Mouse (Mus musculus) kidney, embryonic 15.5 days (tissue): Measurements from ENCODE around the gene Otogl. TPM values are rescaled to one million over a fixed set of nuclear protein-coding genes. Genes with fewer than 3 reads are reported as not detected.

Experiments
- ATAC-seq: fragments of 200-750 bp; cut with Nextera tagmentation; replicated peaks from 2 replicates; pipeline ENCODE4 v1.8.0; 2017; ENCODE audit warnings: moderate TSS enrichment; ENCODE audit not compliant: low FRiP score
- H3K27ac ChIP-seq: fragments of 300-500 bp; sonication (generic); 2 replicates; pipeline ENCODE4 v1.5.1; 2015; ENCODE audit warnings: mild to moderate bottlenecking, inconsistent platforms
- H3K27me3 ChIP-seq: fragments of 300-500 bp; sonication (generic); 2 replicates; pipeline ENCODE4 v1.6.1; 2015; ENCODE audit warnings: inconsistent platforms
- H3K36me3 ChIP-seq: fragments of 300-500 bp; sonication (generic); 2 replicates; pipeline ENCODE4 v1.6.1; 2015; ENCODE audit warnings: inconsistent platforms
- H3K4me1 ChIP-seq: fragments of 300-500 bp; sonication (generic); 2 replicates; pipeline ENCODE4 v1.6.1; 2015; ENCODE audit warnings: inconsistent platforms
- H3K4me2 ChIP-seq: fragments of 300-500 bp; sonication (generic); 2 replicates; pipeline ENCODE4 v1.6.1; 2015; ENCODE audit warnings: moderate library complexity, mild to moderate bottlenecking, inconsistent platforms
- H3K4me3 ChIP-seq: fragments of 300-500 bp; sonication (generic); replicated peaks from 2 replicates; pipeline ENCODE4 v1.5.1; 2015; ENCODE audit warnings: mild to moderate bottlenecking, inconsistent platforms
- H3K9ac ChIP-seq: fragments of 300-500 bp; sonication (generic); 2 replicates; pipeline ENCODE4 v1.6.1; 2015; ENCODE audit warnings: mild to moderate bottlenecking, inconsistent platforms
- H3K9me3 ChIP-seq: fragments of 300-500 bp; sonication (generic); replicated peaks from 2 replicates; pipeline ENCODE4 v1.6.1; 2016; ENCODE audit warnings: inconsistent platforms
- WGBS: fragments of 180-500 bp; shearing (Covaris S2); methylation state at CpG from one replicate; pipeline ENCODE4 v1.1.7; 2015; ENCODE audit warnings: mixed read lengths; 5-methylcytosine and 5-hydroxymethylcytosine counted together
- polyA plus RNA-seq: library from polyadenylated mRNA; unstranded; fragments of >200 nt; fragmentation: Nextera tagmentation; extraction: Ambion mirVana; gene quantifications from 2 replicates; pipeline ENCODE4 v1.2.1, GENCODE M21; 2015

Gene Otogl
- polyA plus RNA-seq, 1 experiment from 2014 or later: 0.09 TPM

DNA sequence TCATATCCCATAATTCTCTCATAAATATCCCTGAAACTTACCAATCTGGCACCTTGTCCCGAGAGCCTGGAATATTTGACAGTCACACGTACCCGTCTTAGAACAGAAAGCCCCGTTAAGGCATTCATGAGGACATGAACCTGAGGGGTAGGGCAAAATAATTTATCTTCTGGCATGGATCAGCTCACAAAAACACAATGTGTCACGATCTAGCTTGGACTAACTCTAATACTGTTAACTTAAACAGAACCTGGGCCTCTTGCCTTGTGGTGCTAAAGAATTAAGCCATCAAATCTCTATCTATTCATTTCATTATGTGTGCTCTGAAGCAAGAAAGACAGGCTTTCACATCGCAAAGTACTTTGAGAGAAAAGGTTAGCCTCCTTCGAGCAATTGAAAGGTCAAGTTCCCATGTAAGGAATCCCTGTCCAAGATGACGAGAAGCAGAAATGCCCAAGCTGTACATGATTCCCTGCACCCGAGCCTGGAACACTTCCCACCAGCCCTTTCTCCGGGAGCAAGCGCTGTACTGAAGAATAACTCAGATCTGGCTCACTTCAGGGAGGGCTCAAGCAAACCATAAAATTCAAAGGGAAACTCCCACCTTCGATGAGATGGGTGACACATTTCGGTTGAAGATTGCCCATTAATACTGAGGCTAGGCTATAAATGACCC lies 10.6 kb downstream of the Otogl start:
- Histone ChIP-seq H3K27ac (no peak overlapping the region), H3K9me3 (no peaks in the 10 kb centered on the region), H3K9ac (no peak overlapping the region), H3K4me1 (0 out of 2 replicates have a peak, but pooled peaks cover 7% of the 10 kb centered on the region), H3K4me3 (no peak overlapping the region), H3K4me2 (0 out of 2 replicates have a peak overlapping the region, but pooled peaks have one; percentile 14), H3K27me3 (no peaks in the 10 kb centered on the region), H3K36me3 (no peaks in the 10 kb centered on the region)
- 0 out of 2 replicates have a peak, but pooled peaks have one; percentile 33 for ATAC-seq
- 46% methylated on average over 13 of the region's 13 CpGs for WGBS

DNA sequence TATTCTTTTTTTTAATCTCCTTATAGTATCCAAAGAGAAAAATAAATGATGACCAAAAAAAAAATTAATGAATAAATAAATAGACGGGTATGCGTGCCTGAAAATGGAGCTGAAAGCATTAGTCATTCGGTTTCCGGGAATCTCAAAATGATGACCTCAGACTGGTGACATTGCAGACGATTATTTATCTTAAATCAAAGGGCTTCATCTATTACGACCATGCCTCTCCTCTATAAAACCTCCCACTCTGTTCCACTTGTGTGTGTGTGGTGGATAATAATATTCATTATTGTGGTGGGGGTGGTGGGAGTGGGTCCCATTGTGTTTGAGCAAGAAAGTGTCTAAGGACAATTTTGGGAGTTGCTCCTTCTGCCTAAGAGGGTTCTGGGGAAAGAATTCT lies 12.0 kb downstream of the Otogl start:
- no peak for ATAC-seq
- 0 out of 2 replicates have a peak, but pooled peaks cover 3% of the 10 kb centered on the region for H3K4me1 ChIP-seq

DNA sequence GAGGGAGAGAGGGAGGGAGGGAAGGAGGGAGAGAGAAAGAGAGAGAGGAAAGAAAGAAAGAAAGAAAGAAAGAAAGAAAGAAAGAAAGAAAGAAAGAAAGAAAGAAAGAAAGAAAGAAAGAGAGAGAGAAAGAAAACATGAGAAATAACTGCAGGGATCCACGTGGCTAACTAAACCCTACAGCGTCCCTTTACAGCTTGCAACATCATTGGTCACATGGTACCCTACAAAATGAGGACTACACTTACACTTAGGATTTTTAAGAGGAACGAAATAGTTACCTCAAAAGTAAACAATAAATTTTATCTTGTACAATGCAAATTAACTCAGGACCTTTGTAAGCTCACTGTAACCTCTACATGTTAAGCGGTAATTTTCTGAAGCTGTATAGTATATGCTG lies 15.8 kb downstream of the Otogl start:
- no peaks in the 10 kb centered on the region for H3K27me3 ChIP-seq
- no peak overlapping the region for H3K4me3 ChIP-seq
- no peaks in the 10 kb centered on the region for H3K36me3 ChIP-seq
- WGBS: 84% methylated on average over 4 of the region's 4 CpGs
- no peaks in the 10 kb centered on the region for H3K9me3 ChIP-seq
- no peaks in the 10 kb centered on the region for H3K4me1 ChIP-seq
- ATAC-seq: no peak
- H3K9ac ChIP-seq: no peak overlapping the region
- no peak overlapping the region for H3K4me2 ChIP-seq
- H3K27ac ChIP-seq: no peak overlapping the region

More for the DNA sequence above, 12.0 kb downstream of the Otogl start:
- Histone ChIP-seq H3K4me2 (no peak overlapping the region), H3K36me3 (no peaks in the 10 kb centered on the region), H3K9ac (no peak overlapping the region), H3K9me3 (no peaks in the 10 kb centered on the region), H3K27ac (no peak overlapping the region), H3K4me3 (no peak overlapping the region), H3K27me3 (no peaks in the 10 kb centered on the region)
- WGBS: 70% methylated on average over 6 of the region's 6 CpGs

DNA sequence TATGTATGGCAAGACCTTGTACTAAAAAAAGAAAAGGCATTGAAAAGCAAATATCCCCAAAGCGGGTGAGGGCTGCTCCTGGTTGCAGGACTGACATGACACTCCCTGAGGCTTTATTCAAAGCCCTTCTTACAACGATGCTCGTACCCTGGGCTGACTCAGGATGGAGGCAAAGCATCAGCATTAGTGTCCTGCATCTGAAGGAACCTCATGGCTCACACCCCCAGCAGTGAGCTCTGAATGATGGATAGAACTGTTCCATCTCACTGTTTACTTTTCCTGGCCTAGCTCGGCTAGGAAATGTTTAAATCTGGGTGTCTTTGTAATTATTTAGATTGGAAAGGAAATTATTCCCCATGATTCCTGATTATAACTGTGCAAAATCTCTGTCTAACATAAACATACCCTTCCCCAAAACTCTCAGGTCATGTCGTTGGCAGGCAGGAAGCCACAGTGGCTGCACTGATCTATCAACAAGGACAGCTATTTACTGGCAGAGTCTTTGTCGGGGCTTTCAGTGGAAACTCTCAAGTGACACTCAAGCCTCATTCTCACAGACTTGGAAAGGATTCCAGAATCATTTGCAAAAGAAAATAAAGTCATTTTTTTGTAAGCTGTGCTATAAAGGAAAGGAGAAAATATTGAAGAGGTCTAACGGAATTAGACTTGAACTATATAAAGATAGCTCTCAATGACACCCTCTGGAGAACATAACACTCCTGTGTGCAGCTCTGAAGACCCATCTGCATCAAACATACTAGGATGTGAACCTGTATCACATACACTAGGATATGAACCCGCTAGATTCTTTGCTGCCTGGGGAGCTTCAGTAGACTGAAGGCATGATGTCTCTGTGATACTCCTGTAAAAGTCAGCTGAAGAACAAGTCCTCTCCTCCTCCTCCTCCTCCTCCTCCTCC lies 17.0 kb downstream of the Otogl start:
- Histone ChIP-seq H3K27ac (no peak overlapping the region), H3K36me3 (no peaks in the 10 kb centered on the region), H3K4me1 (no peaks in the 10 kb centered on the region), H3K4me3 (no peak overlapping the region), H3K9ac (no peak overlapping the region), H3K9me3 (no peaks in the 10 kb centered on the region), H3K27me3 (no peaks in the 10 kb centered on the region), H3K4me2 (no peak overlapping the region)
- no peak for ATAC-seq
- WGBS: 52% methylated on average over 8 of the region's 8 CpGs

DNA sequence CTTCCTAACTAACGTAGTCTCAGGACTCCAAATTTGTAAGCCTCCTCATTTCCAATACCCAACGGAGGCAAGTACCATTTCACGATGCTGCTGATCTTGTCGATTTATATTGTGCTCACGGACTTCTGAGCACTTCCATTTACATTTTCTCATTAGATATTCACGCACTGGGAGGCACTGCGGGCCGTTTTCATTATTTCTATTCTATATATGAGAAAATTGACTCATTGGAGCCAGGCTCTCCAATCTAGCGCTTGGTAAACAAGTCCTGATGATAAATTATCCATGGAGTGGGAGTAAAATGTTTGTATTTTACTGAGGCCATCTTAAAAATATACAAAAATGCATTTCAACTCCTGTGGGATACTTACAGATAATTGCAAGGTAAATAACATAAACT lies 21.5 kb downstream of the Otogl start:
- 77% methylated on average over 9 of the region's 9 CpGs for WGBS
- H3K4me2 ChIP-seq: no peak overlapping the region

DNA sequence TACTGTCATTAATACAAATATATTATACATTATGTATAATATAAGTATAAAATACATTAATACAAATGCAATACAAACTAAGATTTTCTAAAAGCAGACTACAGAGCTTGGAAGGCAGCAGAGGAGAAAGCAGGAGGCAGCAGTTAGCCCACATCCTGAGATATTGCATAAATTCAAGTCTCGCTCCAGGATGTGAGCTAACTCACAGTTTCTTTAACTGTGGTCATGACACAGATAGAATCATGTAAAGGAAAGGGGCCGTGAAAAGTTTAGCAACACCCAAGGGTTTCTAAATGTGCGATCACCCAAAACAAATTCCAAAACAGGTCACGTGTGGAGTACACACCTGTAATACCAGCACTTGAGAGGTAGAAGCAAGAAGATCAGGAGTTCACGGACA lies 39.4 kb downstream of the Otogl start:
- H3K27ac ChIP-seq: no peak overlapping the region
- no peak overlapping the region for H3K4me3 ChIP-seq
- no peaks in the 10 kb centered on the region for H3K9me3 ChIP-seq
- H3K9ac ChIP-seq: no peak overlapping the region
- peaks cover 9% of the 10 kb centered on the region; the same call in 1 of the 2 replicates for H3K4me1 ChIP-seq
- H3K4me2 ChIP-seq: no peak overlapping the region
- no peak for ATAC-seq
- H3K36me3 ChIP-seq: no peaks in the 10 kb centered on the region
- WGBS: 86% methylated on average over 5 of the region's 5 CpGs
- no peaks in the 10 kb centered on the region for H3K27me3 ChIP-seq

More for the DNA sequence above, 21.5 kb downstream of the Otogl start:
- Histone ChIP-seq H3K4me1 (no peaks in the 10 kb centered on the region), H3K27ac (no peak overlapping the region), H3K36me3 (no peaks in the 10 kb centered on the region), H3K9ac (no peak overlapping the region), H3K27me3 (no peaks in the 10 kb centered on the region), H3K9me3 (no peaks in the 10 kb centered on the region), H3K4me3 (no peak overlapping the region)
- no peak for ATAC-seq

DNA sequence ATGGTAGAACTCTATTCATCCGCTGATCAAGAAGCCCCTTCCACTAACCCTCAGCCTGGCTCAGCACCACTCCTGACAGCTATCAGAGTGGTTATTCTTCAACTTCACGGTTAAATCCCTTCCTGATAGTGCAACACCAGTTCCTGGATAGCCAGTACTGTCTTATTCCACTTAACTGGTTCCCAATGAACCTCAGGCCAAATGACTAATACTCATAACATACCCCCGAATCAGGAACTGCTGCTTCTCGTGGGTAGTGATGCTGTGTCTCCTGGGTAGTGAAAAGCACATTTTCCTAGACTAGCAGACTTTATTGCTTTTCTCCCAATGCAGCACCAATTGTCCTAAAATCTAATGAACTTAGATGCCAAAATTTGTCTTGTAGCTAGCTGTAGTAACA lies 39.8 kb downstream of the Otogl start:
- ATAC-seq: no peak
- no peak overlapping the region for H3K27ac ChIP-seq
- peaks cover 9% of the 10 kb centered on the region; the same call in 1 of the 2 replicates for H3K4me1 ChIP-seq
- H3K9ac ChIP-seq: no peak overlapping the region
- no peaks in the 10 kb centered on the region for H3K27me3 ChIP-seq
- no peak overlapping the region for H3K4me2 ChIP-seq
- H3K4me3 ChIP-seq: no peak overlapping the region
- no peaks in the 10 kb centered on the region for H3K36me3 ChIP-seq
- no peaks in the 10 kb centered on the region for H3K9me3 ChIP-seq
- 83% methylated on average over 4 of the region's 4 CpGs for WGBS

DNA sequence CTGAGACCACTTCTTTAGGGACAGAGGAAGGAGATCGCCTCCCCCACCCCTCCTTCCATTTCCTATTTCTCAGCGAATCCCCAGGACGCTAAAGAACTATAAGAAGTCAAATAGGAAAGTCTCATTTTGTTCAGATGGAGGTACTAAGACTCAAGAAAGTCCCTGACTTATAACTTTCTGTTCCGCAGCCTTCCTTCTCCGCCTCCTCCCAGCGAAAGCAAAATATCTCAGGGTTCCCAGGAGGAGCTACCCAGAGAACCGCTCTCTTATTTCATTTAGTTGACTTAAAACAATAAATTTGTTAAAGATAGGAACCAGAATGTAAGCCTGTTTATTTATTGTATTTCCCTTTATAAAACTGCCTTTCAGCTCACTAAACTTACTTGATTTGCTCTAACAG lies 41.4 kb downstream of the Otogl start:
- H3K36me3 ChIP-seq: no peaks in the 10 kb centered on the region
- no peak overlapping the region for H3K9ac ChIP-seq
- peaks cover 9% of the 10 kb centered on the region; the same call in 1 of the 2 replicates for H3K4me1 ChIP-seq
- no peak overlapping the region for H3K4me3 ChIP-seq
- peak; percentile 43; the same call in 1 of the 2 replicates for ATAC-seq
- H3K27ac ChIP-seq: peak overlapping the region; percentile 59
- WGBS: 28% methylated on average over 7 of the region's 7 CpGs
- H3K4me2 ChIP-seq: peak overlapping the region; percentile 31
- H3K9me3 ChIP-seq: no peaks in the 10 kb centered on the region
- no peaks in the 10 kb centered on the region for H3K27me3 ChIP-seq

DNA sequence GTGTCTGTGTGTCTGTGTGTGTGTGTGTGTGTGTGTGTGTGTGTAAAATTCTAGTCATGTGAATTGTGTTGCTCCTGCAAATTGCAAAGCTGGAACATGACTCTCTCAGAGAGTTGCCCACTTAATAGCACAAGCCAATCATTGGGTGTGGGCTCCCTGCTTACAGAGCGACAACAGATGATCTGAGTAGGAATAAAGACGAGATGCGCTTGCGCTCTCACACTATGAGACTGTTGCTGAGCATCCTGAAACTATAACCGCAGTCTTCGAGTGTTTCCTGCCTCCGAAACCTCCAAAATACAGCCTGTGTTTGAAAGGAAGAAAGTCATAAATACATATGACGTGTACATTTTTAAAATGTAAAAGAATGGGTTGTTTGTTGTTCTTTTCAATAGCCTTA lies 43.0 kb downstream of the Otogl start:
- no peak overlapping the region for H3K27ac ChIP-seq
- no peak overlapping the region for H3K4me3 ChIP-seq
- no peak for ATAC-seq
- no peaks in the 10 kb centered on the region for H3K9me3 ChIP-seq
- no peak overlapping the region for H3K4me2 ChIP-seq
- 89% methylated on average over 8 of the region's 8 CpGs for WGBS
- H3K27me3 ChIP-seq: no peaks in the 10 kb centered on the region
- no peaks in the 10 kb centered on the region for H3K36me3 ChIP-seq
- no peak overlapping the region for H3K9ac ChIP-seq
- H3K4me1 ChIP-seq: peaks cover 9% of the 10 kb centered on the region; the same call in 1 of the 2 replicates

DNA sequence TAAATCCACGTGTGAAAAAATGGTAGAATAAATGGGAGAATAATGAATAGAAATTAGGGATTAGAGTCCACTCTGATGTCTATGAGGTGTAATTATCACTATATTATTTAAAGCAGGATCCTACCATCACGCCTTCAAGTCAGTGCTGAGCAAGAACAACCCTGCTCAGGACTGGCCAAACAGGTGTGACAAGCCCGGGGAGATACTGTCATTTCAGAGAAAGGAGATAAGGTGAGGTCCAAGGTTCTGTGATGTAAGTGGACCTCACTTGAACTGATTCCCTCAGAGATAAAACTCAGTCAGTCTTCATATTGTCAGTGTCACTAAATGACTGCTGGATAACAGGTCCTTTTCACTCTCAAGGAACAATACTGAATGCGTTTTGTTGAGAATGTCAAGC lies 44.5 kb downstream of the Otogl start:
- ATAC-seq: no peak
- Histone ChIP-seq H3K4me3 (no peak overlapping the region), H3K9ac (no peak overlapping the region), H3K4me1 (peaks cover 9% of the 10 kb centered on the region; the same call in 1 of the 2 replicates), H3K4me2 (no peak overlapping the region), H3K27ac (no peak overlapping the region), H3K9me3 (no peaks in the 10 kb centered on the region), H3K36me3 (no peaks in the 10 kb centered on the region), H3K27me3 (no peaks in the 10 kb centered on the region)
- WGBS: 81% methylated on average over 4 of the region's 4 CpGs

DNA sequence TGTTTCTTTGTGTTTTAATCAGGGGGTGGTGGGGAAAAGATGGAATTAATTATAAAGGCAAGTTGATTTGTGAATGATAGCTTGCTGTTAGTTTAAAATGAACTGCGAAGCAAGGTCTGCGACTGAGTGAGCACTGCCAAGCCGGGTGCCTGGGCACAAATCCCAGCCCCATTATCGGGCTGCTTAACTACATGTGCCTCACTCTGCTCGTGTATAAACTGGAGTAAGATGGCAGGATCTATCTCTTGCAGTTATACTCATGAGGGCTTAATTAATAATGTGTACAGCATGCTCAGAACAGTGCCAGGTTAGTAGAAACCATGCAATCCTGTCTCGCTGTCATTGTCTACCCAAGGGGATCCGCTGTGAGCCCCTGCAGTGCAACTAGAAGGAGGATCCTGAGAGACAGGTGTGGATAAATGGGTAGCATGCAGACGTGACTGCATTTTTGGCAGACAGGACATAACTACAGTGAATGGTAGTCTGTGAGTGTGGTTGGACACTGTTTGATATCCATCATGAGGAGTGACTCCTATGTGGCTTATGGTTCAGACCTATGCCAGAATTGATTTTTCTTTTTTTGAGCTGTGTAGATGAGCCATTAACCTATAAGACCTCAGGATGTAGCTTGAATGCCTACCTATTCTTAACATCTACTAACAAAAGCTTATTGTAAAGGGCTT lies 51.6 kb downstream of the Otogl start:
- Histone ChIP-seq H3K4me1 (no peaks in the 10 kb centered on the region), H3K9me3 (no peaks in the 10 kb centered on the region), H3K36me3 (no peaks in the 10 kb centered on the region), H3K4me2 (no peak overlapping the region), H3K4me3 (no peak overlapping the region), H3K9ac (no peak overlapping the region), H3K27me3 (no peaks in the 10 kb centered on the region), H3K27ac (no peak overlapping the region)
- no peak for ATAC-seq
- WGBS: 84% methylated on average over 8 of the region's 8 CpGs

DNA sequence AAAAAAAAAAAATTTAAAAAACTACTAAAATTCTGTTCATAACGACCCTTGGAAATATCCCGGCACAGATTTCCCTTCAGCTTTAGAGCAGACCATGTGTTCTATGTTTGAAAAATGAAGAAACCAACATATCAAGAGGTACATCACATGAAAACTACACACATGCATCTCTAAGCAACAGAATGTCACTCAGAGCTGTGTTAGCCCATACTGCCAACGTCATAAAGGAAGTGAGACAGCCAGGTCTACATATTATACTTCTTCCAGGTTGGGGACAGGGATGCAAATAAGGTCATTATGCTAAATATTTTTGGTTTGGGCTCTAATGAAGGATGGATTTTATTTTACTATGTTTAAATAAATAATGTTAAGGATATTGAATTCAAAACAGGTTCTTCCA lies 52.7 kb downstream of the Otogl start:
- H3K9ac ChIP-seq: no peak overlapping the region
- 89% methylated on average over 3 of the region's 3 CpGs for WGBS
- ATAC-seq: no peak
- H3K4me2 ChIP-seq: no peak overlapping the region
- H3K27ac ChIP-seq: no peak overlapping the region
- H3K9me3 ChIP-seq: no peaks in the 10 kb centered on the region
- no peaks in the 10 kb centered on the region for H3K4me1 ChIP-seq
- H3K36me3 ChIP-seq: no peaks in the 10 kb centered on the region
- no peaks in the 10 kb centered on the region for H3K27me3 ChIP-seq
- H3K4me3 ChIP-seq: no peak overlapping the region
